Mouse (Mus musculus): ENCODE results near the gene Tm4sf4. TPM values are rescaled to one million over a fixed set of nuclear protein-coding genes. Genes with fewer than 3 reads are reported as not detected.

The Tm4sf4 gene
- total RNA-seq, 2 experiments from 2014 or later, result not detected

DNA sequence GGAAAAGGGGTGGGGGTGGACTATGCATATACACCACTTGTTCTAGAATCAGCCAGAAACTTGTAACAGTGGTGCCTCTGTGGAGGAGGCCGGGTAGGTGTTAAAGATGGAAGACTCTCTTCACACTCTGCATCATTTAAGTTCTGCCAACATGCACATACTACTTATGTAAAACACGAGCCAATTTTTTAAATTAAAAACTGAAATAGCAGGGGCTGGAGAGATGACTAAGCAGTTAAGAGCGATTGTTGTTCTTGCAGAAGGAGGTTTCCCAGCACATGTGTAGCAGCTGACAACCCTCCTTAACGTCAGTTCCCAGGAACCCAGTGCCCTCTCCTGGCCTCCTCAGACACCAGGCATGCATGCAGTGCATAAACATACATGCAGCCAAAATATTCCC, 55.5 kb downstream of the Tm4sf4 start:
- no peak for DNase-seq

DNA sequence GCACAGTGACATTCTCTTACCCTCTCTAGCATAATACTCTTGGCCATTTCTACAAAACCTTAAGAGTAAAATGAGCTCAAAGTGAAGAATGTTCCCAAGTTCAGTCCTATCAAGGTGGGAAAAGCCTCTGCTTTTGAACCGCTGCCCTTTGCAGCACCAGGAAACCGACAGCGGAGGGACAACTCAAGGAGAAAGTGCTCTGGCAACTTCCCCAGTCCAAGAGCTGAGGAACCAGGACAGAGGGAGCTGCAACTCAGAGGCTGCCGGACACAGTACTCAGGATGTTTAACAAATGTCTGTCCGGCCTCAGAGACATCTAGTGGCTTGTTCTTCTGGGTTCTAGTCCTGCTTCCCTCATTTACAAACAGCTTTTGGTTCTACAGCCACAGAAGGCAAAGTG, 56.9 kb downstream of the Tm4sf4 start:
- peak; percentile 40 to 51 for DNase-seq

DNA sequence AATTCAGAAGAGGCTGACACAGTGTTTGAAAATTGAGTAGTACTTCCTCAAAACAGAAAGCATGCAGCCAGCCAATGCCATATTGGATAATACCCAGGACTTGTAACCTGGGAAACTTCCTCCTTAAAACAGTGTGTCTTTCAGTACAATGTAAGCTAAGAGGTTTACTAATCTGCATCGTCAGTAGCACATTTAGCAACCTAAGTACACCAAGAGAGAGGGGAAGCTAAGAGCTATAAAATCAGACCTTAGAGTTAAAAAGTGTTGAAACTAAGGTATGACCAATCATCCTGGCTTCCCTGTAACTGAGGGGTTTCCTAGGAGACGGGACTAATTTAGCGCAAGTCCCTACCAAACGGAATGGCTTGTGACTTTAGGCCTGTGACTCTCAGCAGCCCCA, 61.0 kb downstream of the Tm4sf4 start:
- DNase-seq, result no peak

DNA sequence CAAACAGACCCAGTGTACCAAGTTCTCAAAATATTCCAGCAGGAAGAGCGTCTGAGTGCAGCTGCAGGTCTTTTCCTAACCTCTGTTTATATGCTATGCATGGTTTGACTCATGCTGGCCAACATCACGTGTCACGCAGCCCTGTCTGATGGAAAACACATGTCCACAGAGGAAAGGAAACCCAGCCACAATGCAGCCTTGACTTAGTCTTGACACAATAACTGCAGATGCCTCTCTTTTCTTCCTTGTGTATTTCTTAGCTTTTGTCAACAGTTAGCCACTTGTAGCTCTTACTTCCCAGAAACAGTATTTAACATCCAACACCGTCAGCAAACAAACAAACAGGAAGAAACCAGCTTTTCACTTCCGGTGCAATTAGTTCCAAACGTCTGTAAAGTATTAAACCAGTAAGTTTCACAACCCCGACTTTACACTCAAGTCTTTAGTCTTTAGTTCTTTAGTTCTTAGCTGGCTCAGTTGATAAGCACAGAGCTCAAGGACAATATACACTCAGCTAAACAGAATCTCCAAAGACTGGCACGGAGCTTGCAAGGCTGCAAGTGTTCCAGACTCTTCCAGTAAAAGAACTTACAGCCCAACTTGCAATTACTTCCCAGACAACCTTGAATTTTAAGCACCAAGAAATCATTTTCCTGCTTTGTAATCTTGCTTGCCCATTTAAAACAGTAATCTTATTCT, 62.5 kb downstream of the Tm4sf4 start:
- peak; percentile 62 to 68 for DNase-seq

Other genes with a start within 250 kb of the Tm4sf4 start
- 10 to 100 TPM; 80.1 to 92.3 TPM for gene Tm4sf1, start 123.3 kb upstream of the Tm4sf4 start, total RNA-seq (2021)
- gene Wwtr1, start 150.6 kb downstream of the Tm4sf4 start, total RNA-seq (2021), result 10 to 100 TPM; 39.4 to 47.3 TPM
- gene Commd2, start 226.4 kb downstream of the Tm4sf4 start, total RNA-seq (2021), result 10 to 100 TPM; 14.3 to 16.9 TPM

All from heart, adult 18-20 months (tissue).